Mouse (Mus musculus): ENCODE measurements around the gene Vwa5b1. TPM values are rescaled to one million over a fixed set of nuclear protein-coding genes. Genes with fewer than 3 reads are reported as not detected.

Gene Vwa5b1
- polyA plus RNA-seq, 1 experiment from 2014 or later, result 0.08 TPM

- H3K36me3 ChIP-seq (ENCODE audit: insufficient read depth, low read length), result no peaks in the 10 kb centered on the region
- H3K4me3 ChIP-seq (ENCODE audit: low read depth, low read length), result no peak overlapping the region
- WGBS, result 37% methylated on average over 11 of the region's 11 CpGs
- DNase-seq (ENCODE audit: low spot score), result peak; percentile 49
- no peak overlapping the region for H3K4me2 ChIP-seq (replicated peaks; ENCODE audit: low read depth, low read length)
- H3K4me1 ChIP-seq (ENCODE audit: insufficient read depth, low read depth, low read length), result no peaks in the 10 kb centered on the region
- H3K9me3 ChIP-seq (ENCODE audit: low read length), result no peaks in the 10 kb centered on the region
- H3K9ac ChIP-seq (replicated peaks; ENCODE audit: low read depth), result no peak overlapping the region
- no peaks in the 10 kb centered on the region for H3K27me3 ChIP-seq (replicated peaks; ENCODE audit: insufficient read depth, low read length)
- TF ChIP-seq CTCF (IDR thresholded peaks at IDR 0.05) (no peak), EP300 (IDR thresholded peaks at IDR 0.05) (no peak)
- ATAC-seq, result peak; percentile 80
- no peak overlapping the region for H3K27ac ChIP-seq (ENCODE audit: low read length)
Measured at GRCm38 (mm10) chr4:138569928-138570327, 65.8 kb downstream of the Vwa5b1 start.

GRCm38 (mm10) chr4:138568275-138568674 is 67.4 kb downstream of the Vwa5b1 start:
- TF ChIP-seq CTCF (IDR thresholded peaks at IDR 0.05), result no peak
- TF ChIP-seq EP300 (IDR thresholded peaks at IDR 0.05), result no peak
- no peaks in the 10 kb centered on the region for H3K27me3 ChIP-seq (replicated peaks; ENCODE audit: insufficient read depth, low read length)
- 91% methylated on average over 2 of the region's 2 CpGs for WGBS

DNA sequence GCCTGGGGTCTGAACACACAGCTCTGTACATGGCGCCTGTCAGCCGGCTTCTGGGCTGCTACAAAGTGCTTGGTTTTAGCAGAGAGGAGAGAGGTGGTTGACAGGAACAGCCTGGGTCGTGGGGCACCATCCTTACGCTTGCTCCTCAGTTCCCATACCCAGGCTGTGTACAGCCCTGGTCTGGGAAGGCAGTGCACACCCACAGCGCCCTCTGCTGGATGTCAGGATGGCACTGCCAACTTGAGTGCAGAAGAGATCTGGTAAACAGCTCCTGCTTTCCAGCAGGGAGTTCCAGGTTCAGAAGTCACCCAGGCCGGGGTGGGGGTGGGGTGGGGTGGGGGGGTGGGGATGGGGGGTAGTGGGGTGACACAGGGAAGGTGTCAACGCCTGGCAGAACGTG is 73.7 kb downstream of the Vwa5b1 start:
- WGBS, result 6% methylated on average over 8 of the region's 8 CpGs
- Histone ChIP-seq H3K27me3 (replicated peaks; ENCODE audit: insufficient read depth, low read length) (no peaks in the 10 kb centered on the region), H3K4me1 (ENCODE audit: insufficient read depth, low read depth, low read length) (no peaks in the 10 kb centered on the region), H3K27ac (ENCODE audit: low read length) (no peak overlapping the region), H3K36me3 (ENCODE audit: insufficient read depth, low read length) (no peaks in the 10 kb centered on the region), H3K4me3 (ENCODE audit: low read depth, low read length) (no peak overlapping the region), H3K9ac (replicated peaks; ENCODE audit: low read depth) (no peak overlapping the region), H3K9me3 (ENCODE audit: low read length) (no peaks in the 10 kb centered on the region), H3K4me2 (replicated peaks; ENCODE audit: low read depth, low read length) (no peak overlapping the region)
- TF ChIP-seq CTCF (IDR thresholded peaks at IDR 0.05) (peak; percentile 96), EP300 (IDR thresholded peaks at IDR 0.05) (no peak)
- DNase-seq (ENCODE audit: low spot score), result peak; percentile 84
- peak; percentile 90 for ATAC-seq

More at GRCm38 (mm10) chr4:138568275-138568674, 67.4 kb downstream of the Vwa5b1 start:
- H3K9ac ChIP-seq (replicated peaks; ENCODE audit: low read depth), result no peak overlapping the region
- no peak for DNase-seq (ENCODE audit: low spot score)
- no peak overlapping the region for H3K27ac ChIP-seq (ENCODE audit: low read length)
- no peaks in the 10 kb centered on the region for H3K9me3 ChIP-seq (ENCODE audit: low read length)
- H3K4me3 ChIP-seq (ENCODE audit: low read depth, low read length), result no peak overlapping the region
- no peaks in the 10 kb centered on the region for H3K36me3 ChIP-seq (ENCODE audit: insufficient read depth, low read length)
- H3K4me1 ChIP-seq (ENCODE audit: insufficient read depth, low read depth, low read length), result no peaks in the 10 kb centered on the region
- H3K4me2 ChIP-seq (replicated peaks; ENCODE audit: low read depth, low read length), result no peak overlapping the region
- no peak for ATAC-seq

GRCm38 (mm10) chr4:138555531-138555930 is 80.2 kb downstream of the Vwa5b1 start:
- H3K9ac ChIP-seq (replicated peaks; ENCODE audit: low read depth), result no peak overlapping the region
- peak; percentile 79 for ATAC-seq

GRCm38 (mm10) chr4:138554934-138555333 is 80.8 kb downstream of the Vwa5b1 start:
- H3K9ac ChIP-seq (replicated peaks; ENCODE audit: low read depth), result no peak overlapping the region
- DNase-seq (ENCODE audit: low spot score) (no peak), ATAC-seq (no peak)
- H3K4me2 ChIP-seq (replicated peaks; ENCODE audit: low read depth, low read length), result peak overlapping the region; percentile 34; the same call in 1 of the 2 replicates
- H3K9me3 ChIP-seq (ENCODE audit: low read length), result no peaks in the 10 kb centered on the region
- no peak overlapping the region for H3K4me3 ChIP-seq (ENCODE audit: low read depth, low read length)
- H3K4me1 ChIP-seq (ENCODE audit: insufficient read depth, low read depth, low read length), result no peaks in the 10 kb centered on the region
- 0 out of 2 replicates have a peak, but pooled peaks cover 3% of the 10 kb centered on the region for H3K27me3 ChIP-seq (replicated peaks; ENCODE audit: insufficient read depth, low read length)
- TF ChIP-seq EP300 (IDR thresholded peaks at IDR 0.05), result no peak
- no peak; the same call in 1 of the 2 replicates for TF ChIP-seq CTCF (IDR thresholded peaks at IDR 0.05)
- no peaks in the 10 kb centered on the region for H3K36me3 ChIP-seq (ENCODE audit: insufficient read depth, low read length)
- no peak overlapping the region for H3K27ac ChIP-seq (ENCODE audit: low read length)
- WGBS, result 4% methylated on average over 14 of the region's 14 CpGs

More at GRCm38 (mm10) chr4:138555531-138555930, 80.2 kb downstream of the Vwa5b1 start:
- Histone ChIP-seq H3K4me1 (ENCODE audit: insufficient read depth, low read depth, low read length) (no peaks in the 10 kb centered on the region), H3K9me3 (ENCODE audit: low read length) (no peaks in the 10 kb centered on the region), H3K4me2 (replicated peaks; ENCODE audit: low read depth, low read length) (peak overlapping the region; percentile 34; the same call in 1 of the 2 replicates), H3K27ac (ENCODE audit: low read length) (no peak overlapping the region), H3K4me3 (ENCODE audit: low read depth, low read length) (peak overlapping the region; percentile 11; the same call in 1 of the 2 replicates), H3K36me3 (ENCODE audit: insufficient read depth, low read length) (no peaks in the 10 kb centered on the region), H3K27me3 (replicated peaks; ENCODE audit: insufficient read depth, low read length) (0 out of 2 replicates have a peak, but pooled peaks cover 3% of the 10 kb centered on the region)
- DNase-seq (ENCODE audit: low spot score), result peak; percentile 87
- 2% methylated on average over 19 of the region's 19 CpGs for WGBS
- TF ChIP-seq EP300 (IDR thresholded peaks at IDR 0.05), result no peak
- no peak for TF ChIP-seq CTCF (IDR thresholded peaks at IDR 0.05)

GRCm38 (mm10) chr4:138554302-138554701 is 81.4 kb downstream of the Vwa5b1 start:
- Histone ChIP-seq H3K27ac (ENCODE audit: low read length) (no peak overlapping the region), H3K36me3 (ENCODE audit: insufficient read depth, low read length) (no peaks in the 10 kb centered on the region), H3K27me3 (replicated peaks; ENCODE audit: insufficient read depth, low read length) (0 out of 2 replicates have a peak, but pooled peaks cover 3% of the 10 kb centered on the region), H3K4me3 (ENCODE audit: low read depth, low read length) (no peak overlapping the region), H3K4me2 (replicated peaks; ENCODE audit: low read depth, low read length) (no peak overlapping the region), H3K9ac (replicated peaks; ENCODE audit: low read depth) (no peak overlapping the region), H3K4me1 (ENCODE audit: insufficient read depth, low read depth, low read length) (no peaks in the 10 kb centered on the region), H3K9me3 (ENCODE audit: low read length) (no peaks in the 10 kb centered on the region)
- ATAC-seq (no peak), DNase-seq (ENCODE audit: low spot score) (no peak)
- 0% methylated on average over 3 of the region's 3 CpGs for WGBS
- TF ChIP-seq EP300 (IDR thresholded peaks at IDR 0.05) (no peak), CTCF (IDR thresholded peaks at IDR 0.05) (no peak)
